Mouse (Mus musculus) MEL (cell line): ENCODE measurements around the gene Ppfibp1. TPM values are rescaled to one million over a fixed set of nuclear protein-coding genes. Genes with fewer than 3 reads are reported as not detected.

ENCODE experiments used
- DNase-seq: peaks from one replicate; pipeline ENCODE4 v3.0.0; 2011; ENCODE audit warnings: low read depth, low spot score
- H3K27ac ChIP-seq: 2 replicates; pipeline ENCODE4 v1.5.1; 2012; ENCODE audit warnings: low read depth, mild to moderate bottlenecking, control low read depth, low read length, moderate library complexity; ENCODE audit not compliant: control insufficient read depth
- H3K27me3 ChIP-seq, 2 experiments: fragments of 150-350 bp in 1 of 2; sonication (generic) in 1 of 2; 2 replicates each; pipeline ENCODE4 v1.6.1; 2012; ENCODE audit warnings: low read length in 2 of 2, mild to moderate bottlenecking in 2 of 2, improper control_type of control experiment in 1 of 2, moderate library complexity in 1 of 2; ENCODE audit not compliant: insufficient read depth in 2 of 2, control insufficient read depth in 1 of 2
- H3K36me3 ChIP-seq, 2 experiments: 2 replicates each; pipeline ENCODE4 v1.6.1; 2012 to 2014; ENCODE audit warnings: low read length in 2 of 2, improper control_type of control experiment in 1 of 2, inconsistent platforms in 1 of 2, mild to moderate bottlenecking in 1 of 2; ENCODE audit not compliant: insufficient read depth in 2 of 2, control insufficient read depth in 1 of 2
- H3K4me1 ChIP-seq, 2 experiments: fragments of 150-350 bp in 1 of 2; sonication (generic) in 1 of 2; 2 replicates each; pipeline ENCODE4 v1.6.1; 2012; ENCODE audit warnings: low read length in 2 of 2, improper control_type of control experiment in 1 of 2, mild to moderate bottlenecking in 1 of 2; ENCODE audit not compliant: insufficient read depth in 2 of 2, control insufficient read depth in 1 of 2
- H3K4me3 ChIP-seq, 2 experiments: fragments of 150-350 bp in 1 of 2; sonication (generic) in 1 of 2; 2 replicates each; pipeline ENCODE4 v1.5.1; 2012; ENCODE audit warnings: low read depth in 2 of 2, low read length in 2 of 2, mild to moderate bottlenecking in 2 of 2, moderate library complexity in 2 of 2, control low read depth in 1 of 2, improper control_type of control experiment in 1 of 2; ENCODE audit not compliant: control insufficient read depth in 1 of 2, insufficient read depth in 1 of 2
- H3K79me2 ChIP-seq: 2 replicates; pipeline ENCODE4 v1.6.1; 2012; ENCODE audit warnings: mild to moderate bottlenecking, low read length, moderate library complexity; ENCODE audit not compliant: control insufficient read depth, poor library complexity, insufficient read depth
- H3K9ac ChIP-seq: 2 replicates; pipeline ENCODE4 v1.6.1; 2012; ENCODE audit warnings: low read depth, mild to moderate bottlenecking, control low read depth, low read length, moderate library complexity; ENCODE audit not compliant: control insufficient read depth, poor library complexity, severe bottlenecking
- H3K9me3 ChIP-seq: fragments of 150-350 bp; sonication (generic); replicated peaks from 2 replicates; pipeline ENCODE4 v1.6.1; 2012; ENCODE audit warnings: mild to moderate bottlenecking, low read length, improper control_type of control experiment, moderate library complexity; ENCODE audit not compliant: insufficient read depth
- CHD1 ChIP-seq: IDR thresholded peaks from 2 replicates; pipeline ENCODE4 v1.6.1; 2012; ENCODE audit warnings: low read depth, mild to moderate bottlenecking, inconsistent platforms, low read length, improper control_type of control experiment
- CHD2 ChIP-seq: IDR thresholded peaks from 2 replicates; pipeline ENCODE4 v1.6.1; 2011; ENCODE audit warnings: low read length, improper control_type of control experiment
- CTCF ChIP-seq, 3 experiments: IDR thresholded peaks in 2 of 3; conservative IDR thresholded peaks in 1 of 3; 2 replicates each; pipeline ENCODE4 v1.5.1; 2011 to 2012; ENCODE audit warnings: low read length in 3 of 3, low read depth in 2 of 3, mild to moderate bottlenecking in 2 of 3, improper control_type of control experiment in 1 of 3, inconsistent platforms in 1 of 3, mixed read lengths in 1 of 3, moderate library complexity in 1 of 3; ENCODE audit not compliant: control insufficient read depth in 1 of 3, insufficient read depth in 1 of 3, poor library complexity in 1 of 3, severe bottlenecking in 1 of 3
- ETS1 ChIP-seq: IDR thresholded peaks from 2 replicates; pipeline ENCODE4 v1.6.1; 2012; ENCODE audit warnings: low read depth, mild to moderate bottlenecking, inconsistent platforms, low read length, improper control_type of control experiment, moderate library complexity
- GABPA ChIP-seq: IDR thresholded peaks from 2 replicates; pipeline ENCODE4 v1.6.1; 2012; ENCODE audit warnings: low read depth, mild to moderate bottlenecking, inconsistent platforms, low read length, improper control_type of control experiment, moderate library complexity
- HCFC1 ChIP-seq: IDR thresholded peaks from 2 replicates; pipeline ENCODE4 v1.6.1; 2012; ENCODE audit warnings: low read depth, mild to moderate bottlenecking, inconsistent platforms, low read length, improper control_type of control experiment, moderate library complexity
- JUND ChIP-seq: IDR thresholded peaks from 2 replicates; pipeline ENCODE4 v1.6.1; 2011; ENCODE audit warnings: low read depth, mild to moderate bottlenecking, improper control_type of control experiment, low read length
- KAT2A ChIP-seq: conservative IDR thresholded peaks from 2 replicates; pipeline ENCODE4 v1.6.1; 2012; ENCODE audit warnings: low read depth, low read length, improper control_type of control experiment, inconsistent platforms
- MAFK ChIP-seq: IDR thresholded peaks from 2 replicates; pipeline ENCODE4 v1.6.1; 2011; ENCODE audit warnings: low read depth, mild to moderate bottlenecking, low read length, improper control_type of control experiment, borderline replicate concordance
- MEF2A ChIP-seq: IDR thresholded peaks from 2 replicates; pipeline ENCODE4 v1.6.1; 2014; ENCODE audit warnings: low read depth, mild to moderate bottlenecking, inconsistent platforms, low read length, improper control_type of control experiment; ENCODE audit not compliant: poor library complexity, insufficient replicate concordance, severe bottlenecking; ENCODE audit errors: extremely low read depth
- MXI1 ChIP-seq: IDR thresholded peaks from 2 replicates; pipeline ENCODE4 v1.6.1; 2011; ENCODE audit warnings: mild to moderate bottlenecking, low read depth, low read length, improper control_type of control experiment
- MYC ChIP-seq: IDR thresholded peaks from 2 replicates; pipeline ENCODE4 v1.6.1; 2011; ENCODE audit warnings: low read depth, mild to moderate bottlenecking, low read length, improper control_type of control experiment, moderate library complexity
- NRF1 ChIP-seq: IDR thresholded peaks from 2 replicates; pipeline ENCODE4 v1.6.1; 2014; ENCODE audit warnings: low read depth, mild to moderate bottlenecking, inconsistent platforms, low read length, improper control_type of control experiment, moderate library complexity; ENCODE audit not compliant: poor library complexity, insufficient read depth, severe bottlenecking
- POLR2AphosphoS5 ChIP-seq: IDR thresholded peaks from 2 replicates; pipeline ENCODE4 v1.6.1; 2012; ENCODE audit warnings: low read depth, borderline replicate concordance, mild to moderate bottlenecking, inconsistent platforms, low read length, moderate library complexity, mixed read lengths
- RAD21 ChIP-seq: IDR thresholded peaks from 2 replicates; pipeline ENCODE4 v1.6.1; 2011; ENCODE audit warnings: mild to moderate bottlenecking, low read depth, low read length, improper control_type of control experiment
- RCOR1 ChIP-seq: IDR thresholded peaks from 2 replicates; pipeline ENCODE4 v1.6.1; 2012; ENCODE audit warnings: low read depth, mild to moderate bottlenecking, inconsistent platforms, low read length, improper control_type of control experiment
- SIN3A ChIP-seq: IDR thresholded peaks from 2 replicates; pipeline ENCODE4 v1.6.1; 2012; ENCODE audit warnings: low read length, improper control_type of control experiment, inconsistent platforms
- TBP ChIP-seq: IDR thresholded peaks from 2 replicates; pipeline ENCODE4 v1.8.0; 2011; ENCODE audit warnings: low read depth, low read length, improper control_type of control experiment
- TCF12 ChIP-seq: IDR thresholded peaks from 2 replicates; pipeline ENCODE4 v1.6.1; 2014; ENCODE audit warnings: low read depth, mild to moderate bottlenecking, inconsistent platforms, low read length, improper control_type of control experiment, moderate library complexity
- ZC3H11A ChIP-seq: IDR thresholded peaks from 2 replicates; pipeline ENCODE4 v1.6.1; 2012; ENCODE audit warnings: low read depth, mild to moderate bottlenecking, inconsistent platforms, low read length, improper control_type of control experiment
- ZMIZ1 ChIP-seq: IDR thresholded peaks from 2 replicates; pipeline ENCODE4 v1.6.1; 2012; ENCODE audit warnings: low read depth, mild to moderate bottlenecking, inconsistent platforms, low read length, improper control_type of control experiment, moderate library complexity
- ZNF384 ChIP-seq: IDR thresholded peaks from 2 replicates; pipeline ENCODE4 v1.6.1; 2012; ENCODE audit warnings: low read depth, mild to moderate bottlenecking, inconsistent platforms, low read length, improper control_type of control experiment
- polyA plus RNA-seq, 2 experiments: library from polyadenylated mRNA; stranded (reverse) in 1 of 2; unstranded in 1 of 2; fragments of >175 nt in 1 of 2; fragments of >200 nt in 1 of 2; gene quantifications; 2 replicates each; pipeline versions ENCODE4 v1.2.1 to v1.2.4; 2012; ENCODE audit warnings: low replicate concordance in 2 of 2, low read depth in 1 of 2; ENCODE audit not compliant: insufficient read length in 2 of 2, insufficient read depth in 1 of 2, missing spikeins in 1 of 2
- total RNA-seq: library from RNA; depleted of rRNA; stranded (reverse); fragments of 300-350 nt; gene quantifications from 2 replicates; pipeline ENCODE4 v1.2.3, GENCODE M21; 2012

Ppfibp1 gene
- total and polyA plus RNA-seq, 3 experiments = 12.2 to 14.6 TPM; not detected in 1

- Histone ChIP-seq H3K9ac (no peak overlapping the region), H3K27ac (no peak overlapping the region), H3K4me1 (no peaks in the 10 kb centered on the region), H3K36me3 (peaks cover 0 to 10% of the 10 kb centered on the region in 2 experiments; a peak in 2 of 4 replicates), H3K79me2 (no peaks in the 10 kb centered on the region), H3K4me3 (no peak overlapping the region), H3K9me3 (no peaks in the 10 kb centered on the region), H3K27me3 (no peaks in the 10 kb centered on the region)
- no peak for TF ChIP-seq JUND
- TF ChIP-seq TCF12 = no peak
- no peak for TF ChIP-seq RCOR1
- no peak for TF ChIP-seq MAFK
- TF ChIP-seq MXI1 = no peak
- TF ChIP-seq CTCF (IDR thresholded peaks at IDR 0.05 in 2 of 3, conservative IDR thresholded peaks at IDR 0.05 in 1 of 3; ENCODE audit: control insufficient read depth in 1 of 3, insufficient read depth in 1 of 3, low read depth in 2 of 3, low read length in 3 of 3, poor library complexity in 1 of 3, severe bottlenecking in 1 of 3) = no peak
- no peak for TF ChIP-seq ZC3H11A
- no peak for TF ChIP-seq MYC
- no peak for TF ChIP-seq TBP
- TF ChIP-seq ETS1 = no peak
- TF ChIP-seq ZMIZ1 = no peak
- no peak for TF ChIP-seq KAT2A
- no peak for TF ChIP-seq HCFC1
- no peak for TF ChIP-seq MEF2A
- no peak for TF ChIP-seq RAD21
- no peak for TF ChIP-seq ZNF384
- DNase-seq = no peak
These were observed 173.7 kb downstream of the Ppfibp1 start for GRCm38 (mm10) chr6:147062034-147062433.

- Histone ChIP-seq H3K4me3 (no peak overlapping the region), H3K79me2 (no peaks in the 10 kb centered on the region), H3K27ac (no peak overlapping the region), H3K9ac (no peak overlapping the region), H3K9me3 (no peaks in the 10 kb centered on the region), H3K27me3 (no peaks in the 10 kb centered on the region), H3K4me1 (no peaks in the 10 kb centered on the region), H3K36me3 (peaks cover 0 to 7% of the 10 kb centered on the region in 2 experiments; a peak in 2 of 4 replicates)
- TF ChIP-seq POLR2AphosphoS5 = no peak
- TF ChIP-seq MYC = no peak
- TF ChIP-seq CHD1 = no peak
- no peak for TF ChIP-seq JUND
- TF ChIP-seq SIN3A = no peak
- TF ChIP-seq GABPA = no peak
- TF ChIP-seq NRF1 = no peak
- TF ChIP-seq KAT2A = no peak
- no peak for TF ChIP-seq ETS1
- TF ChIP-seq MEF2A = no peak
- no peak for TF ChIP-seq CHD2
- DNase-seq = no peak
These were observed 174.4 kb downstream of the Ppfibp1 start for GRCm38 (mm10) chr6:147062694-147063093.
